Mouse (Mus musculus) forebrain, embryonic 11.5 days (tissue): ENCODE results near the gene Tiam1. TPM values are rescaled to one million over a fixed set of nuclear protein-coding genes. Genes with fewer than 3 reads are reported as not detected.
A peak's percentile ranks its signal among the peaks of the same experiment; 100 is the strongest.

ENCODE experiments used
- ATAC-seq: fragments of 200-750 bp; cut with Nextera tagmentation; replicated peaks from 2 replicates; pipeline ENCODE4 v1.8.0; 2017; ENCODE audit warnings: moderate TSS enrichment; ENCODE audit not compliant: low FRiP score
- DNase-seq: peaks from one replicate; pipeline ENCODE4 v3.0.0-alpha.2; 2017; ENCODE audit warnings: low spot score
- H3K27ac ChIP-seq: fragments of 300-500 bp; sonication (generic); 2 replicates; pipeline ENCODE4 v1.5.1; 2014; ENCODE audit warnings: low read depth, low read length
- H3K27me3 ChIP-seq: fragments of 300-500 bp; sonication (generic); 2 replicates; pipeline ENCODE4 v1.6.1; 2014; ENCODE audit warnings: mild to moderate bottlenecking, low read length, mixed read lengths; ENCODE audit not compliant: control insufficient read depth, insufficient read depth
- H3K36me3 ChIP-seq: fragments of 300-500 bp; sonication (generic); 2 replicates; pipeline ENCODE4 v1.6.1; 2014; ENCODE audit warnings: mild to moderate bottlenecking, low read length, moderate library complexity, mixed read lengths; ENCODE audit not compliant: control insufficient read depth, insufficient read depth
- H3K4me1 ChIP-seq: fragments of 300-500 bp; sonication (generic); replicated peaks from 2 replicates; pipeline ENCODE4 v1.6.1; 2014; ENCODE audit warnings: low read length, mixed read lengths; ENCODE audit not compliant: control insufficient read depth, insufficient read depth
- H3K4me2 ChIP-seq: fragments of 300-500 bp; sonication (generic); 2 replicates; pipeline ENCODE4 v1.6.1; 2014; ENCODE audit warnings: low read depth, mild to moderate bottlenecking, low read length, moderate library complexity, mixed read lengths; ENCODE audit not compliant: severe bottlenecking
- H3K4me3 ChIP-seq: fragments of 300-500 bp; sonication (generic); 2 replicates; pipeline ENCODE4 v1.5.1; 2014; ENCODE audit warnings: low read depth, low read length
- H3K9ac ChIP-seq: fragments of 300-500 bp; sonication (generic); 2 replicates; pipeline ENCODE4 v1.6.1; 2014; ENCODE audit warnings: low read length
- H3K9me3 ChIP-seq: fragments of 300-500 bp; sonication (generic); 2 replicates; pipeline ENCODE4 v1.6.1; 2016; ENCODE audit warnings: low read length, mixed read lengths; ENCODE audit not compliant: control insufficient read depth
- WGBS: fragments of 180-500 bp; shearing (Covaris S2); extraction: QIAGEN DNeasy Blood & Tissue Kit; methylation state at CpG from one replicate; pipeline ENCODE4 v1.1.7; 2014; 5-methylcytosine and 5-hydroxymethylcytosine counted together
- polyA plus RNA-seq: library from polyadenylated mRNA; unstranded; fragments of >200 nt; fragmentation: Nextera tagmentation; extraction: Ambion mirVana; gene quantifications from 2 replicates; pipeline ENCODE4 v1.2.1, GENCODE M21; 2014

The Tiam1 gene
- polyA plus RNA-seq, 1 experiment from 2014 or later = 30.4 TPM

DNA sequence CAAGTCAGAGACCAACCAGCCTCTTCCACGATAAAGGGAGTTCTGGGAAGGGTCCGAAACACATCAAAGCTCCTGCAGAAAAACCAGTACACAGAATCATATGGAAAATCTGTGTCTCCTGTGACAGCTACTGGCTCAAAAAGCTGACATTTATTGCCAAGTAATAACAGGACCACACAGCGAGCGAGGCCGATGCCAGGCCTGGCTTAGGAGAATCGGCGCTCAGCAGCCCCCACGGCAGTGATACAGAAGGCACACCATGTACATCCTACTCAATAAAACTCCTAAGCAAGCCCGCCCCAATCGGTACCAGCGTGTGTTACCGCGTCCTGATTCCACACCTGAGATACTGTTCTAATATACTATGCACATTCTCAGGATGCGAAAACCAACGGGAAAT lies 226.2 kb downstream of the Tiam1 start:
- no peak overlapping the region for H3K9ac ChIP-seq
- H3K4me3 ChIP-seq = no peak overlapping the region
- 95% methylated on average over 15 of the region's 15 CpGs for WGBS
- H3K27me3 ChIP-seq = no peaks in the 10 kb centered on the region
- ATAC-seq (no peak), DNase-seq (no peak)
- H3K4me1 ChIP-seq = no peaks in the 10 kb centered on the region; the same call in 1 of the 2 replicates
- H3K9me3 ChIP-seq = no peaks in the 10 kb centered on the region
- H3K36me3 ChIP-seq = no peaks in the 10 kb centered on the region
- no peak overlapping the region for H3K4me2 ChIP-seq
- no peak overlapping the region for H3K27ac ChIP-seq

GRCm38 (mm10) chr16:89914946-89915345 lies 228.6 kb downstream of the Tiam1 start:
- no peaks in the 10 kb centered on the region for H3K27me3 ChIP-seq
- no peak for DNase-seq
- H3K4me3 ChIP-seq = no peak overlapping the region
- no peak overlapping the region for H3K27ac ChIP-seq
- H3K36me3 ChIP-seq = no peaks in the 10 kb centered on the region
- WGBS = 90% methylated on average over 4 of the region's 4 CpGs
- H3K4me2 ChIP-seq = no peak overlapping the region
- ATAC-seq = no peak
- no peaks in the 10 kb centered on the region for H3K9me3 ChIP-seq
- H3K9ac ChIP-seq = no peak overlapping the region
- H3K4me1 ChIP-seq = no peaks in the 10 kb centered on the region

DNA sequence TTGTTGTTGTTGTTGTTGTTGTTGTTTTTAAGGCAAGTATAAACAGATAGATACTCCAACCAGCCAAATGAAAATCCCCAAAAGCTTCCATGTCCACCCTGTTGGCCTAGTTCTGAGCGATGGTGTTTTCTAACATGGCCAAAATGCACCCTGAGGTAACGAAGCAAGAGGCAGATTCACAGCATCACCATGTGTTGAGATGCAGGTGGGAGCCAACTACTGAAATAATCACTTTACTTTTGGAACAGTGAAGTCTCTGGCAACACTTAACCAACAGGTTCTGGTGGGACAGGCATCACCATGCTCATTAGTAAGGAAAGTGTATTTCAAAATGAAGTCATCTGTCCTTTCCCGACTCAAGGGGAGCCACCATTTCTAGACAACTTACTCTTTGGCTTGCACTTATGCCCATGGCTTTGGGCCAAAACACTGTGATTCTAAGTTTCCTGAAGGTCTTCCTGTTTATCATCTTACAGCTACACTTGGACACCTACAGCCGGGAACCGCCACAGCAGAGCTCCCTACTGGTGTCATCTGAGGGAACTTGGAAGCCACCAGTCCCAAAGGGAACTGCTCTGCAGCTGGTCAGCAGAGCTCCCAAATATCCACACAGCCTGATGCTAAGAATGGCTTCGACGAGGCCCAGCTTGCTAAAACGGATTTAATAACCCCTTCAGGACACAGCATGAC lies 230.7 kb downstream of the Tiam1 start:
- Histone ChIP-seq H3K4me3 (no peak overlapping the region), H3K9ac (no peak overlapping the region), H3K4me2 (no peak overlapping the region), H3K27me3 (no peaks in the 10 kb centered on the region), H3K9me3 (no peaks in the 10 kb centered on the region), H3K27ac (no peak overlapping the region), H3K4me1 (peaks cover 4% of the 10 kb centered on the region; the same call in 1 of the 2 replicates), H3K36me3 (no peaks in the 10 kb centered on the region)
- ATAC-seq (no peak), DNase-seq (no peak)
- 84% methylated on average over 8 of the region's 8 CpGs for WGBS

- H3K36me3 ChIP-seq = no peaks in the 10 kb centered on the region
Measured at GRCm38 (mm10) chr16:89909393-89910068, 234.0 kb downstream of the Tiam1 start.

DNA sequence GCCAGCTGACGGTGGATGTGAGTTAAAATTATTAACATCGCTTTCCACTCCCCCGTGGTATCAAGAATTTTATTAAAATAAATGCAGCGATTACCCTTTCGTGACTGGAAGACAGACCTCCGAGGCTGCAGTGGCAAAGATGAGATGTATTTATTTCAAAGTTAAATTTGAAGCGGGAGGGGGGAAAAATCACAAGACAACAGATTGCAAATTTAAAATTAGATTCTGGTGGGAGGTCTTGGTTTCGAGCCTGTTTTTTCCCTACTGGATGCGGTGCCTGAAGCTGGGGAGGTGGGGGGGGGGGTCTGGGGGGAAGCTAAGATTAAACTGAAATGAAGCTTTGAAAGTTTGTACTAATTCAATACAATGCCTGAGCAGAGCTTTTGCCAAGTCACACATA lies 235.9 kb downstream of the Tiam1 start:
- ATAC-seq = no peak
- peaks cover 4% of the 10 kb centered on the region; the same call in 1 of the 2 replicates for H3K4me1 ChIP-seq
- H3K36me3 ChIP-seq = no peaks in the 10 kb centered on the region
- WGBS = 69% methylated on average over 9 of the region's 9 CpGs
- H3K27me3 ChIP-seq = no peaks in the 10 kb centered on the region
- H3K4me3 ChIP-seq = no peak overlapping the region
- H3K27ac ChIP-seq = no peak overlapping the region
- no peak for DNase-seq
- H3K4me2 ChIP-seq = no peak overlapping the region
- H3K9me3 ChIP-seq = no peaks in the 10 kb centered on the region
- H3K9ac ChIP-seq = no peak overlapping the region

More at GRCm38 (mm10) chr16:89909393-89910068, 234.0 kb downstream of the Tiam1 start:
- Histone ChIP-seq H3K4me3 (no peak overlapping the region), H3K9ac (no peak overlapping the region), H3K27me3 (no peaks in the 10 kb centered on the region), H3K27ac (no peak overlapping the region), H3K9me3 (no peaks in the 10 kb centered on the region), H3K4me2 (no peak overlapping the region), H3K4me1 (peaks cover 4% of the 10 kb centered on the region; the same call in 1 of the 2 replicates)
- 69% methylated on average over 26 of the region's 26 CpGs for WGBS
- 0 out of 2 replicates have a peak, but pooled peaks have one; percentile 21 for ATAC-seq
- DNase-seq = no peak

- H3K36me3 ChIP-seq = no peaks in the 10 kb centered on the region
- WGBS = 90% methylated on average over 7 of the region's 7 CpGs
Measured at GRCm38 (mm10) chr16:89906909-89907308, 236.7 kb downstream of the Tiam1 start.

GRCm38 (mm10) chr16:89905730-89906305 lies 237.8 kb downstream of the Tiam1 start:
- ATAC-seq (no peak), DNase-seq (no peak)
- Histone ChIP-seq H3K4me2 (no peak overlapping the region), H3K4me1 (peaks cover 4% of the 10 kb centered on the region; the same call in 1 of the 2 replicates), H3K9me3 (no peaks in the 10 kb centered on the region), H3K27ac (no peak overlapping the region), H3K4me3 (no peak overlapping the region), H3K36me3 (no peaks in the 10 kb centered on the region), H3K27me3 (no peaks in the 10 kb centered on the region), H3K9ac (no peak overlapping the region)
- WGBS = 88% methylated on average over 1 of the region's 1 CpGs

More at GRCm38 (mm10) chr16:89906909-89907308, 236.7 kb downstream of the Tiam1 start:
- H3K27ac ChIP-seq = no peak overlapping the region
- no peak overlapping the region for H3K4me3 ChIP-seq
- no peak overlapping the region for H3K4me2 ChIP-seq
- no peaks in the 10 kb centered on the region for H3K27me3 ChIP-seq
- DNase-seq = no peak
- H3K9me3 ChIP-seq = no peaks in the 10 kb centered on the region
- H3K9ac ChIP-seq = no peak overlapping the region
- H3K4me1 ChIP-seq = peaks cover 4% of the 10 kb centered on the region; the same call in 1 of the 2 replicates
- no peak for ATAC-seq

GRCm38 (mm10) chr16:89904121-89904520 lies 239.4 kb downstream of the Tiam1 start:
- no peak overlapping the region for H3K4me2 ChIP-seq
- WGBS = 93% methylated on average over 12 of the region's 12 CpGs

More at GRCm38 (mm10) chr16:89904121-89904520, 239.4 kb downstream of the Tiam1 start:
- Histone ChIP-seq H3K4me3 (no peak overlapping the region), H3K27me3 (no peaks in the 10 kb centered on the region), H3K36me3 (no peaks in the 10 kb centered on the region), H3K9ac (no peak overlapping the region), H3K9me3 (no peaks in the 10 kb centered on the region), H3K27ac (no peak overlapping the region), H3K4me1 (peaks cover 4% of the 10 kb centered on the region; the same call in 1 of the 2 replicates)
- ATAC-seq = no peak
- DNase-seq = no peak
